Mouse (Mus musculus) limb, embryonic 14.5 days (tissue): ENCODE results near the gene Bcor. TPM values are rescaled to one million over a fixed set of nuclear protein-coding genes. Genes with fewer than 3 reads are reported as not detected.

Experiments used
- ATAC-seq: fragments of 200-750 bp; cut with Nextera tagmentation; 2 replicates; pipeline ENCODE4 v1.8.0; 2017; ENCODE audit warnings: low read depth, moderate number of reproducible peaks, moderate TSS enrichment; ENCODE audit not compliant: low FRiP score
- DNase-seq: peaks from one replicate; pipeline ENCODE4 v3.0.0-alpha.2; 2015; ENCODE audit warnings: low spot score
- H3K27ac ChIP-seq: fragments of 300-500 bp; sonication (generic); replicated peaks from 2 replicates; pipeline ENCODE4 v1.5.1; 2014; ENCODE audit warnings: low read depth, mild to moderate bottlenecking, low read length, moderate library complexity, mixed read lengths
- H3K27me3 ChIP-seq: fragments of 300-500 bp; sonication (generic); 2 replicates; pipeline ENCODE4 v1.6.1; 2014; ENCODE audit warnings: low read length, mixed read lengths; ENCODE audit not compliant: control insufficient read depth, insufficient read depth
- H3K36me3 ChIP-seq: fragments of 300-500 bp; sonication (generic); 2 replicates; pipeline ENCODE4 v1.6.1; 2014; ENCODE audit warnings: mild to moderate bottlenecking, low read length, moderate library complexity, mixed read lengths; ENCODE audit not compliant: control insufficient read depth, insufficient read depth
- H3K4me1 ChIP-seq: fragments of 300-500 bp; sonication (generic); 2 replicates; pipeline ENCODE4 v1.6.1; 2014; ENCODE audit warnings: antibody characterized with exemption, low read length, mixed read lengths; ENCODE audit not compliant: control insufficient read depth, insufficient read depth
- H3K4me2 ChIP-seq: fragments of 300-500 bp; sonication (generic); replicated peaks from 2 replicates; pipeline ENCODE4 v1.6.1; 2014; ENCODE audit warnings: low read depth, mild to moderate bottlenecking, low read length, moderate library complexity; ENCODE audit not compliant: severe bottlenecking
- H3K4me3 ChIP-seq: fragments of 300-500 bp; sonication (generic); replicated peaks from 2 replicates; pipeline ENCODE4 v1.5.1; 2014; ENCODE audit warnings: low read length
- H3K9ac ChIP-seq: fragments of 300-500 bp; sonication (generic); 2 replicates; pipeline ENCODE4 v1.6.1; 2014; ENCODE audit warnings: mild to moderate bottlenecking, low read depth, low read length, moderate library complexity; ENCODE audit not compliant: severe bottlenecking
- H3K9me3 ChIP-seq: fragments of 300-500 bp; sonication (generic); 2 replicates; pipeline ENCODE4 v1.6.1; 2016; ENCODE audit warnings: low read length; ENCODE audit not compliant: control insufficient read depth
- POLR2A ChIP-seq: fragments of 200-500 bp; IDR thresholded peaks from 2 replicates; pipeline ENCODE4 v1.8.0; 2012; ENCODE audit warnings: inconsistent platforms, mild to moderate bottlenecking, moderate library complexity, borderline replicate concordance; ENCODE audit not compliant: insufficient read depth, insufficient read length; ENCODE audit errors: extremely low read depth
- WGBS: fragments of 180-500 bp; shearing (Covaris S2); extraction: QIAGEN DNeasy Blood & Tissue Kit; methylation state at CpG from one replicate; pipeline ENCODE4 v1.1.7; 2014; 5-methylcytosine and 5-hydroxymethylcytosine counted together
- polyA plus RNA-seq, 2 experiments: library from polyadenylated mRNA; depleted of rRNA in 1 of 2; stranded (reverse) in 1 of 2; unstranded in 1 of 2; fragments of >200 nt; fragmentation: Nextera tagmentation in 1 of 2; extraction: Ambion mirVana in 1 of 2; gene quantifications; 2 replicates each; pipeline versions ENCODE4 v1.2.1 to v1.2.3; 2012 to 2014

Gene Bcor
- polyA plus RNA-seq, 2 experiments = 17.0 to 20.0 TPM

GRCm38 (mm10) chrX:12057210-12057609 is 102.9 kb downstream of the Bcor start:
- H3K36me3 ChIP-seq = peaks cover 30% of the 10 kb centered on the region
- no peak overlapping the region for H3K9ac ChIP-seq
- H3K4me3 ChIP-seq = no peak overlapping the region
- peaks cover 2% of the 10 kb centered on the region; the same call in 1 of the 2 replicates for H3K4me1 ChIP-seq
- DNase-seq (no peak), ATAC-seq (no peak)
- H3K9me3 ChIP-seq = no peaks in the 10 kb centered on the region
- 91% methylated on average over 9 of the region's 11 CpGs for WGBS
- H3K27me3 ChIP-seq = no peaks in the 10 kb centered on the region
- H3K27ac ChIP-seq = no peak overlapping the region
- no peak for TF ChIP-seq POLR2A
- no peak overlapping the region for H3K4me2 ChIP-seq

DNA sequence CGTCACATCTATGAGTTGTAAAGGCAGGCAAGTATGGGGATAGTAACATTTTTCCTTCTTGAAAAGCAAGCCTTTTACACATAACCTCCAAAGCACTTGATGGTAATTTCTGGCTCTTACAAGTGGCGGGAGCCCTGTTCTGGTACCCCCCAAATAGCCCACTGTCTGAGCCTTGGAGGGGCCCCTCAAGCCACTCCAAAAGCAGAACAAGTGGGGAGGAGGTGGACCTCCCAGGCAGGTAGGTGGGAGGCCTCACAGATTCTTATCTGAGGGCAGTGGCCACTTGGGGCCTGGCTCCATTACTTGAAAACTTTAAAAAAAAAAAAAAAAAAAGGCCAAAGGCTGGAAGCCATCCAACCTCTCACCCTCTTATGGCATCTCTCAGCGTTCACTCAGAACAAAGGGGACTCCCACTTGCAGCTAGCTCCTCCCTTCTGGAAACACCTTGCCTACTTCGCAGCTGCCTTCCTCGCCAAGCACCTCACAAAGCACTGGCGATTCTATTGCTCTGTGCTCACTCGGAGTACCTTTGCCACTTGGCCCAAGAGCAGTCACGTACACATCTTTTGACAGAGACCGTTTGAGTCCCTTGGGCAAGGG is 106.7 kb downstream of the Bcor start:
- TF ChIP-seq POLR2A = no peak
- Histone ChIP-seq H3K27me3 (no peaks in the 10 kb centered on the region), H3K9ac (no peak overlapping the region), H3K4me2 (no peak overlapping the region), H3K4me3 (no peak overlapping the region), H3K4me1 (no peaks in the 10 kb centered on the region), H3K36me3 (peaks cover 30% of the 10 kb centered on the region), H3K9me3 (no peaks in the 10 kb centered on the region), H3K27ac (no peak overlapping the region)
- 72% methylated on average over 9 of the region's 9 CpGs for WGBS
- DNase-seq = no peak
- no peak for ATAC-seq

DNA sequence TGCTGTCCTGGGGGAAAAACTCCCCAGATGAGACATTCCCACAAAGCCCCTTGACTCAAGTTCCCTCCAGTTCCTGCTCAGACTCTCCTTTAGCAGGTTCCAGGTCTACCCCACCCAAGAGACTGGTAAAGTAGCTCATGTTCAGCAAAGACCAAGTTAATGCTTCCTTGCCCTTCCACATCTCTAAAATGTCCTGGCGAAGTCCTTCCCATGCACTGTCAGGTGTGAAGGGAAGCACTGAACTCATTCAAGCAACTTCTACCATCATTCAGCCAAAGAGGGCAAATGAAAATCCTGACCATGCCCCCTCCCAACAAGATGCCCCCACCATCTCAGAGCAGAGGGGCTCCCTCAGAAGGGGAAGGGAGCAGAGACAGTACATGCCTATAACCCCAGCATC is 107.5 kb downstream of the Bcor start:
- H3K4me1 ChIP-seq = peaks cover 1% of the 10 kb centered on the region; the same call in 1 of the 2 replicates
- H3K36me3 ChIP-seq = peaks cover 31% of the 10 kb centered on the region
- H3K4me2 ChIP-seq = no peak overlapping the region
- no peak for ATAC-seq
- DNase-seq = no peak
- WGBS = 89% methylated on average over 1 of the region's 1 CpGs
- no peak overlapping the region for H3K4me3 ChIP-seq
- no peaks in the 10 kb centered on the region for H3K27me3 ChIP-seq
- no peaks in the 10 kb centered on the region for H3K9me3 ChIP-seq
- H3K27ac ChIP-seq = no peak overlapping the region
- H3K9ac ChIP-seq = no peak overlapping the region
- TF ChIP-seq POLR2A = no peak

DNA sequence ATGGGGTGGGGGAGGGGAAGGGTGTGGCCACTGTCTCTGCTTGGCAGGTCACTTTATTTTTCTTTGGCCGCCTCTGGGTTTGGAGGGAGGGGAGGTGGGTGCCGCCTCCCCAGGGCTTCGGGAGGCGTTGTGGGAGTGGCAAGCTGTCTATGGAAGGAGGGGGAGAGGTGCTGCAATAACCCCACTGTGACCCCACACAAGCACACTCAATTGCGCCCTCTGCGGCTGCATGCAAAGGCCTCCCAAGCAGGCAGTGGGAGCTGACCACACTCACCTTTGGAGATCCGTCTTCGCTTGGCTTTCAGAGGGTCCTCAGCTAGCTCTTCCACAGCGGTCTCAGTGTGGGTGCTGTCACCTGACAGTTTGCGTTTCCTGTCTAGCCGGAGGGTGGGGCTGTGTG is 111.4 kb downstream of the Bcor start:
- Histone ChIP-seq H3K4me1 (peaks cover 3% of the 10 kb centered on the region; the same call in 1 of the 2 replicates), H3K4me2 (no peak overlapping the region), H3K36me3 (peaks cover 21% of the 10 kb centered on the region), H3K9ac (no peak overlapping the region), H3K4me3 (no peak overlapping the region), H3K9me3 (no peaks in the 10 kb centered on the region), H3K27ac (no peak overlapping the region), H3K27me3 (no peaks in the 10 kb centered on the region)
- DNase-seq (no peak), ATAC-seq (no peak)
- WGBS = 64% methylated on average over 11 of the region's 11 CpGs
- no peak for TF ChIP-seq POLR2A

- Histone ChIP-seq H3K9me3 (no peaks in the 10 kb centered on the region), H3K27me3 (no peaks in the 10 kb centered on the region), H3K4me2 (no peak overlapping the region), H3K36me3 (peaks cover 21% of the 10 kb centered on the region), H3K4me1 (peaks cover 3% of the 10 kb centered on the region; the same call in 1 of the 2 replicates), H3K9ac (no peak overlapping the region), H3K27ac (no peak overlapping the region), H3K4me3 (no peak overlapping the region)
- no peak for ATAC-seq
- no peak for TF ChIP-seq POLR2A
- no peak for DNase-seq
- 40% methylated on average over 9 of the region's 9 CpGs for WGBS
Measured at GRCm38 (mm10) chrX:12048166-12048565, 112.0 kb downstream of the Bcor start.
